Mouse (Mus musculus) hindbrain, embryonic 11.5 days (tissue): ENCODE measurements around the gene Ccl20. TPM values are rescaled to one million over a fixed set of nuclear protein-coding genes. Genes with fewer than 3 reads are reported as not detected.

ENCODE experiments used
- ATAC-seq: fragments of 200-750 bp; cut with Nextera tagmentation; 2 replicates; pipeline ENCODE4 v1.8.0; 2017; ENCODE audit warnings: mild to moderate bottlenecking, moderate TSS enrichment, moderate library complexity; ENCODE audit not compliant: low FRiP score
- DNase-seq: peaks from one replicate; pipeline ENCODE4 v3.0.0-alpha.2; 2015; ENCODE audit warnings: low spot score
- H3K27ac ChIP-seq: fragments of 300-500 bp; sonication (generic); 2 replicates; pipeline ENCODE4 v1.5.1; 2014; ENCODE audit warnings: mild to moderate bottlenecking, low read depth, low read length
- H3K27me3 ChIP-seq: fragments of 300-500 bp; sonication (generic); 2 replicates; pipeline ENCODE4 v1.6.1; 2014; ENCODE audit warnings: mild to moderate bottlenecking, low read length, moderate library complexity, mixed read lengths; ENCODE audit not compliant: control insufficient read depth, insufficient read depth
- H3K36me3 ChIP-seq: fragments of 300-500 bp; sonication (generic); 2 replicates; pipeline ENCODE4 v1.6.1; 2014; ENCODE audit warnings: mild to moderate bottlenecking, low read length, moderate library complexity, mixed read lengths; ENCODE audit not compliant: control insufficient read depth, insufficient read depth
- H3K4me1 ChIP-seq: fragments of 300-500 bp; sonication (generic); replicated peaks from 2 replicates; pipeline ENCODE4 v1.6.1; 2014; ENCODE audit warnings: low read length, mixed read lengths; ENCODE audit not compliant: control insufficient read depth, insufficient read depth
- H3K4me2 ChIP-seq: fragments of 300-500 bp; sonication (generic); replicated peaks from 2 replicates; pipeline ENCODE4 v1.6.1; 2014; ENCODE audit warnings: mild to moderate bottlenecking, low read depth, low read length
- H3K4me3 ChIP-seq: fragments of 300-500 bp; sonication (generic); 2 replicates; pipeline ENCODE4 v1.5.1; 2014; ENCODE audit warnings: low read depth, low read length
- H3K9ac ChIP-seq: fragments of 300-500 bp; sonication (generic); 2 replicates; pipeline ENCODE4 v1.6.1; 2014; ENCODE audit warnings: low read depth, low read length
- H3K9me3 ChIP-seq: fragments of 300-500 bp; sonication (generic); 2 replicates; pipeline ENCODE4 v1.6.1; 2016; ENCODE audit warnings: low read length; ENCODE audit not compliant: control insufficient read depth
- WGBS: fragments of 180-500 bp; shearing (Covaris S2); extraction: QIAGEN DNeasy Blood & Tissue Kit; methylation state at CpG from one replicate; pipeline ENCODE4 v1.1.7; 2014; 5-methylcytosine and 5-hydroxymethylcytosine counted together
- polyA plus RNA-seq: library from polyadenylated mRNA; unstranded; fragments of >200 nt; fragmentation: Nextera tagmentation; extraction: Ambion mirVana; gene quantifications from 2 replicates; pipeline ENCODE4 v1.2.1, GENCODE M21; 2014

The Ccl20 gene
- polyA plus RNA-seq, 1 experiment from 2014 or later = not detected

DNA sequence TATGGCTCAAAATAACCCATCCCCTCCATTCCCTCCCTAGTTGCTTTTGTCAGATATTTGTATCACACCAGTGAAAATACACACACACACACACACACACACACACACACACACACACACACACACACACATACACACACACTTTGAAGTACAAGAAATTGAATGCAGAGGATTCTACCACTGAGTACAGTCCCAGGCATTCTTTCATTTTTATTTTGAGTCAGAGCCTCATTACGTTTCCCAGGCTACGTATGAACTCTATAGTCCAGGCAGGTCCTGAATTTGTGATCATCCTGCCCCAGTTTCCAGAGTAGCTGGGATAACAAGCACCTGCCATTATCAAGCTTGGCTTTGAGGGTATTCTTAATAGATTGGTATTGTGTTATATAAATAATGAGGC is 17.4 kb upstream of the Ccl20 start:
- no peak overlapping the region for H3K4me2 ChIP-seq
- ATAC-seq (no peak), DNase-seq (no peak)
- no peak overlapping the region for H3K27ac ChIP-seq
- no peaks in the 10 kb centered on the region for H3K4me1 ChIP-seq
- H3K9me3 ChIP-seq = no peaks in the 10 kb centered on the region
- no peak overlapping the region for H3K9ac ChIP-seq
- no peaks in the 10 kb centered on the region for H3K27me3 ChIP-seq
- no peak overlapping the region for H3K4me3 ChIP-seq
- no peaks in the 10 kb centered on the region for H3K36me3 ChIP-seq
- 86% methylated on average over 2 of the region's 2 CpGs for WGBS

DNA sequence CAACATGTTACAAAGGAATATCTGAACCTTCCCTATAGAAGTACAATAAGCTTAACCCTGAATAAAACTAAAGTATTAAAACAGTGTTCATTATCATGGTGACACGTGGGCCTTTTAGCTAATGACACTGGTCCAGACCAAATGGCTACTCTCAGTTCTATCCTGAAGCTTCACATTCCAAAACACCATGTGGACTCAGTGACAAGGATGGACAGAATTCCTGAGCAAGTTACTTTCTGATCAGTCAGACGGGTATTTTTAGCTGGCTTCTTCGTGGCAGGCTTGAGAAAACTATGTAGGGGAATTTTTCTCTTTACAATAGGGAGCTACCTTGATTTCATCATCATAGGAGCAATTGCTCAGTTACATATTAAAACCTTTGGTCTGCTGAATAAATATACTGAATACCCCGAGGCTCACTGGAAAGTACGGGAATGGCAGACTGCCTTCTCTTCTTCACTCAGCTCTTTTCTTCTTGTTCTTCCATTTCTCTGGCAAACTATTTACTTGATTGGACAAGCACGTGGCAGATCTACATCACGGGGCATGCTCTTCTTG is 16.9 kb upstream of the Ccl20 start:
- H3K4me1 ChIP-seq = no peaks in the 10 kb centered on the region
- WGBS = 84% methylated on average over 7 of the region's 7 CpGs
- H3K4me2 ChIP-seq = no peak overlapping the region
- H3K4me3 ChIP-seq = no peak overlapping the region
- ATAC-seq = no peak
- H3K9ac ChIP-seq = no peak overlapping the region
- H3K27me3 ChIP-seq = no peaks in the 10 kb centered on the region
- DNase-seq = no peak
- H3K9me3 ChIP-seq = no peaks in the 10 kb centered on the region
- H3K36me3 ChIP-seq = no peaks in the 10 kb centered on the region
- H3K27ac ChIP-seq = no peak overlapping the region

- DNase-seq (no peak), ATAC-seq (no peak)
- H3K27me3 ChIP-seq = no peaks in the 10 kb centered on the region
- no peaks in the 10 kb centered on the region for H3K36me3 ChIP-seq
- no peak overlapping the region for H3K4me3 ChIP-seq
- no peak overlapping the region for H3K4me2 ChIP-seq
- 72% methylated on average over 3 of the region's 3 CpGs for WGBS
- no peaks in the 10 kb centered on the region for H3K9me3 ChIP-seq
- no peak overlapping the region for H3K9ac ChIP-seq
- no peak overlapping the region for H3K27ac ChIP-seq
- no peaks in the 10 kb centered on the region for H3K4me1 ChIP-seq
Observed at GRCm38 (mm10) chr1:83101891-83102290, 14.7 kb upstream of the Ccl20 start.

- DNase-seq (no peak), ATAC-seq (no peak)
- Histone ChIP-seq H3K36me3 (no peaks in the 10 kb centered on the region), H3K27me3 (no peaks in the 10 kb centered on the region), H3K4me2 (no peak overlapping the region), H3K4me1 (no peaks in the 10 kb centered on the region), H3K4me3 (no peak overlapping the region), H3K9me3 (no peaks in the 10 kb centered on the region), H3K27ac (no peak overlapping the region), H3K9ac (no peak overlapping the region)
- 62% methylated on average over 1 of the region's 1 CpGs for WGBS
Observed at GRCm38 (mm10) chr1:83105464-83105863, 11.1 kb upstream of the Ccl20 start.

GRCm38 (mm10) chr1:83107410-83107978 is 9.1 kb upstream of the Ccl20 start:
- no peak overlapping the region for H3K9ac ChIP-seq
- WGBS = 81% methylated on average over 5 of the region's 5 CpGs
- H3K27ac ChIP-seq = no peak overlapping the region
- H3K27me3 ChIP-seq = no peaks in the 10 kb centered on the region
- ATAC-seq (no peak), DNase-seq (no peak)
- no peaks in the 10 kb centered on the region for H3K4me1 ChIP-seq
- H3K36me3 ChIP-seq = no peaks in the 10 kb centered on the region
- no peak overlapping the region for H3K4me3 ChIP-seq
- H3K4me2 ChIP-seq = no peak overlapping the region
- H3K9me3 ChIP-seq = no peaks in the 10 kb centered on the region

DNA sequence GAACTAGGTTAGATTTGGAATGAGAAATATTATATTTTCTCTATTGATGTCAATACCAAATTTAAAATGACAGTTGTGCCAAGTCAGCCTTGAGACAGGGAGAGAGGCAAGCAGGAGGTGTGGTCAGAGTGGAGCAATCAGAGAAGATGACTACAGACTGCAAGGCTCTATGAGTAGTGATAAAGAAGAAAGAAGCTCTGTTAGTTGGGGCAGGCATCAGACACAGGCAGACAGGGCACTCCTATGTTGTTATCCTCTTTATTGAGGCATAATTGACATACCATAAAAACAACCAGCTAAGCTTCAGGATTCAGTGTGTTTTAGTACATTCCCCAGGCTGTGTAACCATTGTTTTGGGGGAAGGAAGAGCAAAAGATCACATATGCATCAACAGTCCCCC is 5.6 kb upstream of the Ccl20 start:
- H3K4me2 ChIP-seq = no peak overlapping the region
- H3K4me1 ChIP-seq = no peaks in the 10 kb centered on the region
- H3K27me3 ChIP-seq = no peaks in the 10 kb centered on the region
- H3K36me3 ChIP-seq = no peaks in the 10 kb centered on the region
- DNase-seq (no peak), ATAC-seq (no peak)
- no peaks in the 10 kb centered on the region for H3K9me3 ChIP-seq
- no peak overlapping the region for H3K9ac ChIP-seq
- H3K4me3 ChIP-seq = no peak overlapping the region
- H3K27ac ChIP-seq = no peak overlapping the region

- Histone ChIP-seq H3K4me1 (no peaks in the 10 kb centered on the region), H3K9me3 (no peaks in the 10 kb centered on the region), H3K27me3 (no peaks in the 10 kb centered on the region), H3K27ac (no peak overlapping the region), H3K36me3 (no peaks in the 10 kb centered on the region), H3K4me2 (no peak overlapping the region), H3K4me3 (no peak overlapping the region), H3K9ac (no peak overlapping the region)
- no peak for ATAC-seq
- 84% methylated on average over 5 of the region's 5 CpGs for WGBS
- DNase-seq = no peak
Observed at GRCm38 (mm10) chr1:83111726-83112125, 4.8 kb upstream of the Ccl20 start.

GRCm38 (mm10) chr1:83117217-83117616 is 651 bp downstream of the Ccl20 start:
- no peak overlapping the region for H3K9ac ChIP-seq
- no peak overlapping the region for H3K4me3 ChIP-seq
- no peaks in the 10 kb centered on the region for H3K27me3 ChIP-seq
- H3K9me3 ChIP-seq = no peaks in the 10 kb centered on the region
- H3K4me1 ChIP-seq = no peaks in the 10 kb centered on the region
- H3K36me3 ChIP-seq = no peaks in the 10 kb centered on the region
- WGBS = 96% methylated on average over 3 of the region's 3 CpGs
- H3K27ac ChIP-seq = no peak overlapping the region
- no peak for ATAC-seq
- DNase-seq = no peak
- H3K4me2 ChIP-seq = no peak overlapping the region

- DNase-seq = no peak
- H3K27me3 ChIP-seq = no peaks in the 10 kb centered on the region
- H3K4me3 ChIP-seq = no peak overlapping the region
- no peak overlapping the region for H3K4me2 ChIP-seq
- no peaks in the 10 kb centered on the region for H3K36me3 ChIP-seq
- no peak overlapping the region for H3K9ac ChIP-seq
- 92% methylated on average over 7 of the region's 7 CpGs for WGBS
- no peak overlapping the region for H3K27ac ChIP-seq
- ATAC-seq = no peak
- H3K9me3 ChIP-seq = no peaks in the 10 kb centered on the region
- H3K4me1 ChIP-seq = no peaks in the 10 kb centered on the region
Observed at GRCm38 (mm10) chr1:83117661-83118060, 1.1 kb downstream of the Ccl20 start.
